Mouse (Mus musculus): ENCODE results near the gene Zfp354a.

DNA sequence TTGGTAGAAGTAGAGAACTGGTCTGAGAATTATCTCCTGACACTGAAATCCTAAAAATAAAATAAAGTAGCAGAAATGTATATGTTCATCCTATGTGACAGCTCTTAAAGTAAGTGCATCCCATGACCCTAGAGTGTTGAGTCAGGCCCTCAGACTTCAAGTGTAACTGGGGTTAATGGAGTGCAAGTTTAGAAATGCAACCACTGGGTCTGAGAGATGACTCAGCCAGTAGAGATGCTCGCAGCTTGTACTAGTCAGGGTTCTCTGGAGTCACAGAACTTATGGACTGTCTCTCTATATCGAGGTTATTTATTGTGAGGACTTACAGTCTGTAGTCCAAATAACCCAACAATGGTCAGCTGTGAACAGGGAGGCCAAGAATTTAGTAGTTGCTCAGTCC, 7.4 kb upstream of the Zfp354a start:
- no peak for TF ChIP-seq POLR2A (IDR thresholded peaks at IDR 0.05; ENCODE audit: low read depth, low read length)
- no peak for TF ChIP-seq CTCF (conservative IDR thresholded peaks at IDR 0.05; ENCODE audit: insufficient read depth, insufficient read length, low read depth, low read length)
